Mouse (Mus musculus) MN1 (cell line): ENCODE results near the gene Zfp143.

Experiments used
- DNase-seq: peaks from one replicate; pipeline ENCODE4 v3.0.0-alpha.2; 2016; ENCODE audit warnings: low spot score

Zfp143 gene

GRCm38 (mm10) chr7:110138538-110138937 lies 77.5 kb downstream of the Zfp143 start:
- DNase-seq: no peak

DNA sequence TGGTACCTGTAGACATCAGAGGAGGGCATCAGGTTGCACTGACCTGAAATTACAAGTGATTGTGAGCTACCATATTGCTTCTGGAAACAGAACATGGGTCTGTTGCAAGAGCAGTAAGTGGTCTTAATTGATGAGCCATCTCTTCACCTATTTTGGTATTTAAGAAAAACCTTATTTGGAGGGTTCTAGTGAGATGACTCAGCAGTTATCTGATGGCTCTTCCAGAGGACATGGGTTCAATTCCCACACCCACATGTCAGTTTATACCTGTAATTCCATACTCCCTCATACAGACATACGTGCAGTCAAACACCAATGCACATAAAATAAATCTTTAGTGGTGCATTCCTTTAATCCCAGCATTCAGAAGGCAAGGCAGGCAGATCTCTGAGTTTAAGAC lies 82.8 kb downstream of the Zfp143 start:
- DNase-seq: no peak
